Mouse (Mus musculus) heart, adult 9 months (tissue): Measurements from ENCODE around the gene Hoxd9.

Experiments
- DNase-seq, 2 experiments: peaks; one replicate each; pipeline ENCODE4 v3.0.0; 2022; ENCODE audit warnings: low spot score in 2 of 2

Gene Hoxd9

GRCm38 (mm10) chr2:74668370-74669229 lies 28.9 kb upstream of the Hoxd9 start:
- no peak for DNase-seq

- no peak for DNase-seq
These were observed 28.3 kb upstream of the Hoxd9 start for GRCm38 (mm10) chr2:74669230-74669578.

GRCm38 (mm10) chr2:74669650-74670235 lies 27.8 kb upstream of the Hoxd9 start:
- no peak for DNase-seq

- no peak for DNase-seq
These were observed 26.8 kb upstream of the Hoxd9 start for GRCm38 (mm10) chr2:74670632-74671188.

GRCm38 (mm10) chr2:74671847-74672246 lies 25.7 kb upstream of the Hoxd9 start:
- no peak for DNase-seq

- no peak for DNase-seq
These were observed 24.8 kb upstream of the Hoxd9 start for GRCm38 (mm10) chr2:74672481-74673362.

- no peak for DNase-seq
These were observed 23.6 kb upstream of the Hoxd9 start for GRCm38 (mm10) chr2:74673835-74674425.

- no peak for DNase-seq
These were observed 22.5 kb upstream of the Hoxd9 start, which contains the start of gene Hoxd12 for GRCm38 (mm10) chr2:74674881-74675665. Gene Hoxd12 (plus strand): TSS chr2:74675013.

- no peak for DNase-seq
These were observed 21.8 kb upstream of the Hoxd9 start for GRCm38 (mm10) chr2:74675666-74676282.

GRCm38 (mm10) chr2:74676376-74677052 lies 21.0 kb upstream of the Hoxd9 start:
- DNase-seq, result no peak

- no peak for DNase-seq
These were observed 20.4 kb upstream of the Hoxd9 start for GRCm38 (mm10) chr2:74677106-74677505.

GRCm38 (mm10) chr2:74678891-74679595 lies 18.5 kb upstream of the Hoxd9 start, which contains the start of gene Hoxd11:
Gene Hoxd11 (plus strand): TSS chr2:74679557.
- DNase-seq, result no peak

- DNase-seq, result no peak
These were observed 17.9 kb upstream of the Hoxd9 start for GRCm38 (mm10) chr2:74679596-74679971.

GRCm38 (mm10) chr2:74679980-74680379 lies 17.5 kb upstream of the Hoxd9 start:
- DNase-seq, result no peak

- DNase-seq, result no peak
These were observed 16.7 kb upstream of the Hoxd9 start for GRCm38 (mm10) chr2:74680561-74681398.

- DNase-seq, result no peak
These were observed 15.7 kb upstream of the Hoxd9 start for GRCm38 (mm10) chr2:74681594-74682531.

- no peak for DNase-seq
These were observed 14.7 kb upstream of the Hoxd9 start for GRCm38 (mm10) chr2:74682796-74683195.
